Mouse (Mus musculus) bone marrow, adult 2 months (tissue): ENCODE measurements around the gene H6pd.

Experiments used
- CTCF ChIP-seq: fragments of 200-500 bp; IDR thresholded peaks from 2 replicates; pipeline ENCODE4 v1.5.1; 2011; ENCODE audit warnings: low read length, control low read depth; ENCODE audit not compliant: control insufficient read depth, insufficient read depth
- POLR2A ChIP-seq: fragments of 200-500 bp; IDR thresholded peaks from 2 replicates; pipeline ENCODE4 v1.6.1; 2011; ENCODE audit warnings: low read depth, mild to moderate bottlenecking, control low read depth, low read length, borderline replicate concordance; ENCODE audit not compliant: control insufficient read depth

- TF ChIP-seq POLR2A: no peak
- TF ChIP-seq CTCF: no peak
These were observed 1.8 kb downstream of the H6pd start for GRCm38 (mm10) chr4:150006991-150007390.
